Mouse (Mus musculus): ENCODE data around the gene Mt2. TPM values are rescaled to one million over a fixed set of nuclear protein-coding genes. Genes with fewer than 3 reads are reported as not detected.

The Mt2 gene
- total RNA-seq, 2 experiments from 2014 or later: 545 to 546 TPM

- peak; percentile 29; the same call in 1 of the 2 replicates for TF ChIP-seq CTCF (conservative IDR thresholded peaks at IDR 0.05)
- peak within 1 kb of the TSS; percentile 84 for H3K27ac ChIP-seq
- peak; percentile 97 to 98 for DNase-seq (ENCODE audit: low spot score in 2 of 2)
- peak within 1 kb of the TSS; percentile 88 for H3K4me3 ChIP-seq
Observed at GRCm38 (mm10) chr8:94214252-94215173, 42.0 kb downstream of the Mt2 start, which contains the start of gene Nup93. Nup93 (plus strand) TSS chr8:94214564.

Other genes with a start within 250 kb of the Mt2 start
- 100 to 1,000 TPM; 122 to 128 TPM for gene Amfr, start 159.8 kb upstream of the Mt2 start, total RNA-seq (2021)
- gene Nudt21, start 135.6 kb upstream of the Mt2 start, total RNA-seq (2021): 10 to 100 TPM; 53.3 to 56.6 TPM
- gene Ogfod1, start 135.5 kb upstream of the Mt2 start, total RNA-seq (2021): 100 to 1,000 TPM; 108 to 110 TPM
- 10 to 100 TPM; 27.6 to 31.4 TPM for gene Bbs2, start 73.7 kb upstream of the Mt2 start, total RNA-seq (2021)
- not detected for gene Mt4, start 35.5 kb upstream of the Mt2 start, total RNA-seq (2021)
- gene Mt3, start 20.1 kb upstream of the Mt2 start, total RNA-seq (2021): 1,000 to 10,000 TPM; 1,175 to 1,192 TPM
- 100 to 1,000 TPM; 636 to 650 TPM for gene Mt1, start 6.4 kb downstream of the Mt2 start, total RNA-seq (2021)
- 10 to 100 TPM; 62.9 to 66.3 TPM for gene Nup93, start 41.9 kb downstream of the Mt2 start, total RNA-seq (2021)
- 1 to 10 TPM in 1 of 2 experiments, under 1 TPM in 1; 0.54 to 1.0 TPM for gene Slc12a3, start 156.5 kb downstream of the Mt2 start, total RNA-seq (2021)
- 10 to 100 TPM; 54.4 to 57.3 TPM for gene Herpud1, start 213.8 kb downstream of the Mt2 start, total RNA-seq (2021)

Measured in layer of hippocampus, adult 2 months (tissue).